Comparison of ENCODE assay signal across 21 mouse cellular contexts in genomic region chr2:160021541-160021940, GRCm38 (mm10).
DNase-seq lines count a peak whose midpoint lies in the region; ATAC-seq and TF ChIP-seq lines count a peak whose summit lies in the region.
"Had no signal": no experiment of that assay in that cellular context is flagged by ENCODE, and none has a peak within 500 bp of the region (broad histone marks: within the 10 kb centered on the region; RNA-seq: fewer than 3 reads in every experiment).

No protein-coding gene starts in this region.

- H3K36me3 ChIP-seq in embryonic facial prominence, embryonic 14.5 days (ENCODE audit: control insufficient read depth, insufficient read depth, low read length) = no peaks in the 10 kb centered on the region
- H3K36me3 ChIP-seq in liver, embryonic 11.5 days (ENCODE audit: control insufficient read depth, insufficient read depth, low read length) = no peaks in the 10 kb centered on the region
- H3K36me3 ChIP-seq in hindbrain, embryonic 11.5 days (ENCODE audit: control insufficient read depth, insufficient read depth, low read length) = no peaks in the 10 kb centered on the region
- no peaks in the 10 kb centered on the region for H3K36me3 ChIP-seq in lung, postnatal 0 days (ENCODE audit: insufficient read depth, low read length)
- H3K36me3 ChIP-seq: embryonic facial prominence, embryonic 13.5 days; intestine, embryonic 15.5 days; kidney, embryonic 15.5 days had no signal

- no peak overlapping the region for H3K4me3 ChIP-seq in gastrocnemius, adult 2 months
- no peak overlapping the region for H3K4me3 ChIP-seq in embryonic facial prominence, embryonic 14.5 days (ENCODE audit: low read depth, low read length)
- no peak overlapping the region for H3K4me3 ChIP-seq in liver, embryonic 11.5 days (ENCODE audit: low read depth, low read length)
- no peak overlapping the region for H3K4me3 ChIP-seq in hindbrain, embryonic 11.5 days (ENCODE audit: low read depth, low read length)
- H3K4me3 ChIP-seq in lung, postnatal 0 days (ENCODE audit: low read depth, low read length) = no peak overlapping the region
- H3K4me3 ChIP-seq: embryonic facial prominence, embryonic 13.5 days; intestine, embryonic 15.5 days; kidney, embryonic 15.5 days; megakaryocyte, embryonic 14.5 days had no signal

- H3K27me3 ChIP-seq in embryonic facial prominence, embryonic 14.5 days (replicated peaks; ENCODE audit: control insufficient read depth, insufficient read depth, low read length) = no peaks in the 10 kb centered on the region
- H3K27me3 ChIP-seq in liver, embryonic 11.5 days (replicated peaks; ENCODE audit: control insufficient read depth, insufficient read depth, low read length) = no peaks in the 10 kb centered on the region
- H3K27me3 ChIP-seq in hindbrain, embryonic 11.5 days (ENCODE audit: control insufficient read depth, insufficient read depth, low read length) = no peaks in the 10 kb centered on the region
- H3K27me3 ChIP-seq in lung, postnatal 0 days (replicated peaks; ENCODE audit: insufficient read depth, low read length) = no peaks in the 10 kb centered on the region
- H3K27me3 ChIP-seq: embryonic facial prominence, embryonic 13.5 days; intestine, embryonic 15.5 days; kidney, embryonic 15.5 days; megakaryocyte, embryonic 14.5 days had no signal

- no peak for TF ChIP-seq CTCF in gastrocnemius, adult 2 months (IDR thresholded peaks at IDR 0.05)
- no peak for TF ChIP-seq CTCF in lung, postnatal 0 days (IDR thresholded peaks at IDR 0.05)

- H3K4me1 ChIP-seq in embryonic facial prominence, embryonic 14.5 days (ENCODE audit: control insufficient read depth, insufficient read depth, low read length) = no peaks in the 10 kb centered on the region
- no peaks in the 10 kb centered on the region for H3K4me1 ChIP-seq in liver, embryonic 11.5 days (replicated peaks; ENCODE audit: control insufficient read depth, insufficient read depth, low read length)
- no peaks in the 10 kb centered on the region for H3K4me1 ChIP-seq in hindbrain, embryonic 11.5 days (replicated peaks; ENCODE audit: control insufficient read depth, insufficient read depth, low read length)
- no peaks in the 10 kb centered on the region for H3K4me1 ChIP-seq in lung, postnatal 0 days (ENCODE audit: insufficient read depth, low read depth, low read length)
- H3K4me1 ChIP-seq: megakaryocyte, embryonic 14.5 days had no signal

- DNase-seq in gastrocnemius, adult 2 months = peak; percentile 54
- DNase-seq in gastrocnemius, postnatal 36 days = no peak
- peak; percentile 89 for DNase-seq in NIH3T3 (ENCODE audit: low read depth)
- peak; percentile 74 for DNase-seq in embryonic facial prominence, embryonic 14.5 days (ENCODE audit: low spot score)
- peak; percentile 17 for DNase-seq in heart, postnatal 25 days (ENCODE audit: low spot score)
- no peak for DNase-seq in liver, embryonic 11.5 days (ENCODE audit: low spot score)
- no peak for DNase-seq in hindbrain, embryonic 11.5 days (ENCODE audit: low spot score)
- DNase-seq in lung, postnatal 0 days (ENCODE audit: low spot score) = no peak
- DNase-seq: adrenal gland, postnatal 36 days; B cell, adult 2 months; cerebellum, postnatal 14 days; layer of hippocampus, postnatal 36 days; lung, postnatal 10 days; spleen, adult 18-20 months; thymus, adult 18-20 months had no signal

- no peak overlapping the region for H3K9ac ChIP-seq in embryonic facial prominence, embryonic 14.5 days (ENCODE audit: low read depth, low read length)
- no peak overlapping the region for H3K9ac ChIP-seq in liver, embryonic 11.5 days (ENCODE audit: low read depth, low read length)
- H3K9ac ChIP-seq in hindbrain, embryonic 11.5 days (ENCODE audit: low read depth, low read length) = no peak overlapping the region
- H3K9ac ChIP-seq in lung, postnatal 0 days (replicated peaks; ENCODE audit: low read depth) = no peak overlapping the region
- H3K9ac ChIP-seq: embryonic facial prominence, embryonic 13.5 days; hindbrain, embryonic 14.5 days; intestine, embryonic 15.5 days; kidney, embryonic 15.5 days; liver, embryonic 14.5 days had no signal

- H3K9me3 ChIP-seq in embryonic facial prominence, embryonic 14.5 days (ENCODE audit: control insufficient read depth, low read length) = no peaks in the 10 kb centered on the region
- H3K9me3 ChIP-seq in liver, embryonic 11.5 days (ENCODE audit: control insufficient read depth, low read length) = no peaks in the 10 kb centered on the region
- H3K9me3 ChIP-seq in hindbrain, embryonic 11.5 days (ENCODE audit: control insufficient read depth, low read length) = no peaks in the 10 kb centered on the region
- no peaks in the 10 kb centered on the region for H3K9me3 ChIP-seq in lung, postnatal 0 days (ENCODE audit: low read length)
- H3K9me3 ChIP-seq: embryonic facial prominence, embryonic 13.5 days; intestine, embryonic 15.5 days; kidney, embryonic 15.5 days had no signal

- no peak overlapping the region for H3K4me2 ChIP-seq in embryonic facial prominence, embryonic 14.5 days (ENCODE audit: low read depth, low read length)
- H3K4me2 ChIP-seq in liver, embryonic 11.5 days = no peak overlapping the region
- no peak overlapping the region for H3K4me2 ChIP-seq in hindbrain, embryonic 11.5 days (replicated peaks; ENCODE audit: low read depth, low read length)
- no peak overlapping the region for H3K4me2 ChIP-seq in lung, postnatal 0 days (replicated peaks; ENCODE audit: low read depth, low read length)
- H3K4me2 ChIP-seq: embryonic facial prominence, embryonic 13.5 days; hindbrain, embryonic 14.5 days; intestine, embryonic 15.5 days; kidney, embryonic 15.5 days had no signal

- H3K27ac ChIP-seq in gastrocnemius, adult 2 months = peak overlapping the region; percentile 69
- no peak overlapping the region for H3K27ac ChIP-seq in embryonic facial prominence, embryonic 14.5 days (replicated peaks; ENCODE audit: low read depth, low read length)
- no peak overlapping the region for H3K27ac ChIP-seq in liver, embryonic 11.5 days (ENCODE audit: low read depth, low read length)
- H3K27ac ChIP-seq in hindbrain, embryonic 11.5 days (ENCODE audit: low read depth, low read length) = no peak overlapping the region
- H3K27ac ChIP-seq in lung, postnatal 0 days (ENCODE audit: low read length) = no peak overlapping the region
- H3K27ac ChIP-seq: embryonic facial prominence, embryonic 13.5 days; hindbrain, embryonic 14.5 days; intestine, embryonic 15.5 days; kidney, embryonic 15.5 days; liver, embryonic 14.5 days had no signal

- WGBS in embryonic facial prominence, embryonic 14.5 days = 41% methylated on average over 4 of the region's 4 CpGs
- 69% methylated on average over 4 of the region's 4 CpGs for WGBS in liver, embryonic 11.5 days
- 75% methylated on average over 4 of the region's 4 CpGs for WGBS in hindbrain, embryonic 11.5 days
- 81% methylated on average over 4 of the region's 4 CpGs for WGBS in lung, postnatal 0 days

- intact Hi-C loops in gastrocnemius, adult 2 months (cut with DNase I) = no loop called here
- intact Hi-C loops in gastrocnemius, postnatal 36 days (cut with DNase I) = loop anchor here (10.0 kb wide), 1 partner anchor 197 kb away; no protein-coding TSS in a partner anchor
- intact Hi-C loops in heart, postnatal 25 days (cut with DNase I) = no loop called here

- no peak for TF ChIP-seq EP300 in lung, postnatal 0 days (IDR thresholded peaks at IDR 0.05)

- peak; percentile 47; the same call in 1 of the 2 replicates for ATAC-seq in embryonic facial prominence, embryonic 14.5 days (ENCODE audit: low read depth)
- ATAC-seq in liver, embryonic 11.5 days (replicated peaks; ENCODE audit: low FRiP score) = no peak
- ATAC-seq in hindbrain, embryonic 11.5 days (ENCODE audit: low FRiP score) = no peak
- ATAC-seq in lung, postnatal 0 days = no peak
- ATAC-seq: intestine, embryonic 15.5 days had no signal

Comparison
In these comparisons a context has a peak if more than half of its experiments do, and no peak if none do; other contexts are left out.
1. DNase-seq: peak in gastrocnemius, adult 2 months (single experiment), NIH3T3 (single experiment), embryonic facial prominence, embryonic 14.5 days (single experiment) and heart, postnatal 25 days (single experiment); none in gastrocnemius, postnatal 36 days (0 of 2), liver, embryonic 11.5 days (single experiment), hindbrain, embryonic 11.5 days (single experiment) and lung, postnatal 0 days (single experiment).